Mouse (Mus musculus) thymus, postnatal 25 days (tissue): ENCODE results near the gene Pkdrej.
A peak's percentile ranks its signal among the peaks of the same experiment; 100 is the strongest.
"Not testable (repeated sequence)": the region's sequence is repeated elsewhere in the genome, so short reads cannot be mapped to it uniquely, and the experiment has no call there.

Experiments used
- DNase-seq: peaks from one replicate; pipeline ENCODE4 v3.0.0; 2022

Gene Pkdrej

DNA sequence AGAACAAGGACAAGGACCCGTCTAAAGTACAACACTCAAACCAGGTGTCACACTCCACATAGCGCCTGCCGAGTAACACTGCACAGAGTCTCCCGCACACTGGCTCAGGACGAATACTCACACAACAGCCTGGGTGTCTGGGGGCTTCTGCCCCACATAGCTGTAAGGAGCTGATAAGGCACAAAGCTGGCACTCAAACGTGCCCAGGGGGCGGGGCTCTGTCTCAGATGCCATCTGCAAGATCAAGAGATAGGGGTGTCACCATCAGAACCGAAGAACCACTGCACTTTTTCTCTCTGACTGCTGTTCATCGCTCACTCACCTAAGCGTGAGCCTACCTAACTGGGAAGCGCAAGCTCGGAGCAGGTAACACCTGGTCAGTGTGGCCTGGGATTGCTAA lies 12.4 kb downstream of the Pkdrej start:
- DNase-seq: peak; percentile 72

- DNase-seq: no peak
Measured at GRCm38 (mm10) chr15:85808434-85808833, 13.1 kb downstream of the Pkdrej start.

- peak; percentile 42 for DNase-seq
Measured at GRCm38 (mm10) chr15:85808031-85808430, 13.5 kb downstream of the Pkdrej start.

GRCm38 (mm10) chr15:85807404-85807803 lies 14.1 kb downstream of the Pkdrej start:
- DNase-seq: no peak

- DNase-seq: no peak
Measured at GRCm38 (mm10) chr15:85806886-85807285, 14.6 kb downstream of the Pkdrej start.

DNA sequence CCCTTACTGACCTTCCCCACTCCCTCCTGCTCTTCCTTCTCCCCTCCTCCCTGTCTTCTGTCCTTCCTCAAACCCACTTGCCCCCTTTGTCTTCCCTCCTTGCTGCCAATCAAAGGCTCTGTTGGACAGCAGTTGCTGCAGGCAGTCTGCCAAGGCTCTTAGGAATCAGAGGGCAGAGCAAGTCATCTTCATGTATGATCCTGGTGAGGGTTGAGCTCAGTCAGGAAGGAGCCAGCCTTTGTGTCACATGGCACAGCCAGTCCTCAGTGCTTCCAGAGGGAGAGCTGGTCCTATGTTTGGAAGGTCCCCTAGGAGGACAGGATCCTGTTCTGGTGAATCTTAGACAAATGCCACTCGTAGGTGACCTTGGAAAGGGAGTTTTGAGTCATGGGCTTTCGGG lies 18.6 kb downstream of the Pkdrej start:
- DNase-seq: no peak

GRCm38 (mm10) chr15:85798676-85799075 lies 22.9 kb downstream of the Pkdrej start:
- no peak for DNase-seq

DNA sequence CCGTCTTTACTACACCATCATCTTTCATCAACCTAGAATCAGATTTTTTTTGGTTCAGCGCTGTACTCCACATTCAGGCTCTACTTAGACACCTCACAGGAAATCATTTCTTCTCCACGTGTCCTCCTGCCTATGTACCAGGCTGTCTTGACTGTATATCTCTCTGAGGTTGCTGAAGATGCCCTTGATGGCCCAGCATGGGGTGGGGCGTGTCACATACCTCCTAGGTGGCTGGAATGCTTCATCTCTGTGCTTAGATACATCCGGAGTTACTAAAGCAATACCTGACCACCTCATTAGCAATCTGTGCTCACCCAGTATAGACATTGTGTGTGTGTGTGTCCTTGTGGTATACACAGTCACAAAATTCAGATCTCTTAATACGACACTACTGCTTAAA lies 26.0 kb downstream of the Pkdrej start:
- no peak for DNase-seq

- DNase-seq: no peak
Measured at GRCm38 (mm10) chr15:85792819-85793218, 28.7 kb downstream of the Pkdrej start.

- DNase-seq: no peak
Measured at GRCm38 (mm10) chr15:85791449-85791848, 30.1 kb downstream of the Pkdrej start.

- no peak for DNase-seq
Measured at GRCm38 (mm10) chr15:85788633-85789032, 32.9 kb downstream of the Pkdrej start.

DNA sequence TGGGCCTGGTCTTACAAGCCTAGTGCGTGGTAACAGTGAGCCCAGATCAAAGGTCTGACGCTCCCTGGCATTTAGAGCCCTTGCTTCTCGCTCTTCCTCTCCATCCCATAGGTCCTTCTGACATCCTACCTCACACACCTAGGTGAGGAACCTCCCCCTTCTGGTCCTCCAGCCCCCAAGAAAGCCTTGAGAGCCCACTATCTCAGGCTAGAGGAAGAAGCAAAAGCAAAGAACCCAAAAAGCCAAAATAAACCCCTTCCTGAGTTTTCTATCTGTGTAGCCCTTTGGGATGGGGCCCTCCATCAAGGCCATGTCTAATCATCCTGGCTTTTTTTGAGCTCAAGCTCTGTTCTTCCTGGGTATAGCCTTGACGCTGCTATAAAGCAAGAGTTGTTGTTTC lies 33.5 kb downstream of the Pkdrej start:
- no peak for DNase-seq

DNA sequence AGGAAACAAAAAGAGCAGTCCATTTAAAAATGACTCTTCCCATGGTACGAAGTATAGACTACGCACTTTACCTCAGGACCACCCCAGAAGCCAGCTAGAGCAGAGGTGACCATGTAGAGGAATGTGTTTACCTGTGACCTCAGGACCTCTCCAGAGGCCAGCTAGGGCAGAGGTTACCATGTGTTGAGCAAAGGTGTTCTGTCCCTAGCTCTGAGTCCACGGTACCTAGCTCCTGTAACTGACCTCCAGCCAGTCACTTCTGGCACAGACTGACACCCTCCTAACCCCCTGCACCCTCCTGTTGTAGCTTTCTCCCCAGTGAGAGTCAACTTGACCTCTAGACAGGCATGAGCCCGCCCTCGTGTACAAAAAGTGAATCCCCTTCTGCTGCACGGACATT lies 34.1 kb downstream of the Pkdrej start:
- no peak for DNase-seq

GRCm38 (mm10) chr15:85786711-85787110 lies 34.8 kb downstream of the Pkdrej start:
- no peak for DNase-seq

- no peak for DNase-seq
Measured at GRCm38 (mm10) chr15:85784341-85784740, 37.2 kb downstream of the Pkdrej start.

DNA sequence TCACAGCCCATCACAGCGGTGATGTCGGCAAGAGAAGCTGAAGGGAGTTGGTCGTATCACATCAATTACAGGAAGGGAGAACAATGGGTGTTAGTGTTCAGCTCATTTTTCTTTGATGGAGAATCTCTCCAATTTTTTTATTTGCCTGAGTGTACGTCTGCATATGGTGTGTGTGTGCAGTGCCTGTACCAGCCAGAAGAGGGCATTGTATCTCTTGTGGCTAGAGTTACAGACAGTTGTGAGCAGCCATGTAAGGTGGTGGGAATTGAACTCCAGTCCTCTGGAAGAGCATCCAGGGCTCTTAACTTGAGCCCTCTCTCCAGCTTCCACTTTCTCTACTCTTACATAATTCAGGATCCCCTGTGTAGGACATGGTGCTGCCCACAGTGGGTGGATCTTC lies 38.4 kb downstream of the Pkdrej start:
- no peak for DNase-seq

DNA sequence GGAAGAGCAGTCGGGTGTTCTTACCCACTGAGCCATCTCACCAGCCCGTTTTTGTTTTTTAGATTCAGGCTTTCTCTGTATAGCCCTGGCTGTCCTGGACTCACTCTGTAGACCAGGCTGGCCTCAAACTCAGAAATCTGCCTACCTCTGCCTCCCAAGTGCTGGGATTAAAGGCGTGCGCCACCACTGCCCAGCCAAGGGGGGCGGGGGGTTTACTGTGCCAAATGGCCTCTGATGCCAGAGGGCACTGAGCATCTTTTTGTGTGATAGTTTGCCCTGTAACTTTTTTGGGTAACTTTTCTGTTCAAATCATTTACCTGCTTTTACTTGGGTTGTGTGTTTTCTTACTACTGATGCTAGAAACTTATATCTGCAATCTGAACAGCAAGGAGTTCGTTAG lies 42.6 kb downstream of the Pkdrej start:
- DNase-seq: not testable (repeated sequence)

GRCm38 (mm10) chr15:85776771-85777170 lies 44.8 kb downstream of the Pkdrej start:
- DNase-seq: no peak

GRCm38 (mm10) chr15:85776241-85776640 lies 45.3 kb downstream of the Pkdrej start:
- DNase-seq: no peak

GRCm38 (mm10) chr15:85775001-85775400 lies 46.5 kb downstream of the Pkdrej start:
- DNase-seq: no peak

- DNase-seq: no peak
Measured at GRCm38 (mm10) chr15:85774419-85774818, 47.1 kb downstream of the Pkdrej start.

DNA sequence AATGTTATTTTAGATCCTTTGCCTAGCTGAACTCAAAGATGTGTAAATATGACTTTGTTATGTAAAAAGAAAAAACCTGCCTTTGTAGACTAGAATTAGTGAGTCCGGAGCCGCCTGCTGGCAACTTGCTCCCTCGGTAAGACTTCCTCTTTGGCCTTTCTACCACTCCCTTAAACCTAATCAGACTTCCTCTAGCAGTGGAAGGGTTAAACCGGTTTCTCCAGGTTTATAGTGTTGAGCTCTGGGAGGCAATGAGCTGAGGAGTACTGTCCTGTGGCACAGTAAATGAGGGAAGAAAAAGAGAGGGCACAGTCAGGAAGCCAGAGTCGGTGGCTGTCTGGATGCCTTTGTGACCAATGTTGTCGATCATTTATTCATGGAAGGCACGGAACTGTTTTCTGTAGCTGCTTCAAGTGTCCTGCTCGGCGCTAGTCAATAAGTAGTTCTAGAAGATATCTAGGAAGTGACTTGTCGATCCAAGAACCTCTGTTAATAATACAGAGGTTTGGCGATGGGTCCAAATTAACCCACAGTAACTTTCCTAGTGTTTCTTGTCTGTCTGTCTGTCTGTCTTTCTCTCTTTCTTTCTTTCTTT lies 49.3 kb downstream of the Pkdrej start:
- DNase-seq: no peak

- DNase-seq: no peak
Measured at GRCm38 (mm10) chr15:85771306-85772121, 50.0 kb downstream of the Pkdrej start.

DNA sequence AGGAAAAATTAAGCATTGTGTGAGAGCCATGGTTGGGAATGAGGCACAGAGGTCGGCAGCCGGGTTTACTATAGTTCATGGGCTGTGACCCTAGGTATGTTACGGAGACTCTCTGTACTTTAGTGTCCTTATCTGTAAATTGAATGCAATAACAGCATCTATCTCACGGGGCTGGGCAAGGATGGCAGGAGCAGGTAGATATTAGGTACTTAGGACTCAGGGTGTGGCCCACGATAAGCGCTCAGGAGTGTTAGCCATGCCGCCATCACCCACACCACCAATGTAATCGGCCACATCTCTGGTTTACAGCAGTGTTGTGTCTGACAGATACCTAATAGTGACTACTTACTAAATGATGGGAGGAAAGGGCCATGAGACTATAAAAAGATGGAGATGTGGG lies 52.5 kb downstream of the Pkdrej start:
- no peak for DNase-seq

GRCm38 (mm10) chr15:85766677-85767076 lies 54.9 kb downstream of the Pkdrej start:
- DNase-seq: no peak
